8 mouse cellular contexts compared by ENCODE assay signal in the genomic region with DNA sequence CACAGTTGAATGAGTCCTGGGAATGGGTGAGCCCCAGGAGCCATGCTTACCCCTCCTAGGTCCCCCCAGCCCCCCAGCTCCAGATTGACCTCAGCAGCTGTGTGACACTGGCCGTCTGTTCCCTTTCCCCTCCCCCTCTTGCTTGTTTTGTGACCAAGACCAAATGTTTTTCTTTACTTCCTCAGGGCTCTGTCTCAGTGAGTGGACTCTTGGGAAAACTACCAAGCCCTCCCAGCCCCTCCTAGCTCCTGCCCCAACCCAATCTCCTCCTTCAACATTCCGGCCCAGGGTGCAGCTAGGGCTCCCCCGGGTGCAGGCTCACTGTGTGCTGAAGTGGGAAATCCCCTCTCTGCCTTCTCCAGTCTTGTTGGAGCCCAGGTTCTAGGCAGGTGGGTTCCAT. TPM values are rescaled to one million over a fixed set of nuclear protein-coding genes. Genes with fewer than 3 reads are reported as not detected.
A peak's percentile ranks its signal among the peaks of the same experiment; 100 is the strongest.
DNase-seq lines count a peak whose midpoint lies in the region; ATAC-seq lines count a peak whose summit lies in the region.

No protein-coding gene starts in this region.

- H3K9ac ChIP-seq in hindbrain, embryonic 14.5 days = peak overlapping the region; percentile 85
- peak overlapping the region; percentile 91 for H3K9ac ChIP-seq in liver, embryonic 13.5 days
- H3K9ac ChIP-seq in neural tube, embryonic 15.5 days (replicated peaks) = peak overlapping the region; percentile 89

- H3K4me1 ChIP-seq in forebrain, embryonic 10.5 days = peaks cover 58% of the 10 kb centered on the region
- peaks cover 37% of the 10 kb centered on the region for H3K4me1 ChIP-seq in hindbrain, embryonic 14.5 days (replicated peaks; ENCODE audit: control insufficient read depth, insufficient read depth, low read length)
- peaks cover 51% of the 10 kb centered on the region for H3K4me1 ChIP-seq in liver, embryonic 13.5 days (replicated peaks)
- peaks cover 43% of the 10 kb centered on the region for H3K4me1 ChIP-seq in neural tube, embryonic 15.5 days

- DNase-seq in spleen, adult 18-20 months = peak; percentile 33 to 39
- no peak for DNase-seq in spleen, postnatal 4 days (ENCODE audit: low spot score in 2 of 2)
- no peak for DNase-seq in forebrain, embryonic 10.5 days (ENCODE audit: extremely low spot score, low spot score)
- no peak for DNase-seq in hindbrain, embryonic 14.5 days (ENCODE audit: low spot score)
- no peak for DNase-seq in liver, embryonic 13.5 days
- DNase-seq in right cerebral cortex, postnatal 14 days = no peak
- no peak for DNase-seq in right cerebral cortex, adult 2 months (ENCODE audit: low spot score in 2 of 2)

- 57% methylated on average over 3 of the region's 3 CpGs for WGBS in forebrain, embryonic 10.5 days
- 38% methylated on average over 3 of the region's 3 CpGs for whole genome bisulfite sequencing in hindbrain, embryonic 14.5 days
- WGBS in liver, embryonic 13.5 days (ENCODE audit: insufficient replicate concordance) = 17% methylated on average over 3 of the region's 3 CpGs
- 33% methylated on average over 3 of the region's 3 CpGs for WGBS in neural tube, embryonic 15.5 days

- no peaks in the 10 kb centered on the region for H3K27me3 ChIP-seq in forebrain, embryonic 10.5 days (ENCODE audit: poor library complexity, severe bottlenecking)
- no peaks in the 10 kb centered on the region for H3K27me3 ChIP-seq in hindbrain, embryonic 14.5 days (ENCODE audit: control insufficient read depth, insufficient read depth, low read length)
- no peaks in the 10 kb centered on the region for H3K27me3 ChIP-seq in liver, embryonic 13.5 days
- no peaks in the 10 kb centered on the region for H3K27me3 ChIP-seq in neural tube, embryonic 15.5 days (replicated peaks)

- H3K36me3 ChIP-seq in forebrain, embryonic 10.5 days (replicated peaks) = peaks cover 49% of the 10 kb centered on the region
- peaks cover 18% of the 10 kb centered on the region for H3K36me3 ChIP-seq in hindbrain, embryonic 14.5 days (replicated peaks; ENCODE audit: control insufficient read depth, insufficient read depth)
- peaks cover 30% of the 10 kb centered on the region for H3K36me3 ChIP-seq in liver, embryonic 13.5 days
- H3K36me3 ChIP-seq in neural tube, embryonic 15.5 days = peaks cover 17% of the 10 kb centered on the region

- peak overlapping the region; percentile 63 for H3K4me2 ChIP-seq in hindbrain, embryonic 14.5 days (replicated peaks)
- H3K4me2 ChIP-seq in liver, embryonic 13.5 days = peak overlapping the region; percentile 97
- H3K4me2 ChIP-seq in neural tube, embryonic 15.5 days = peak overlapping the region; percentile 96

- H3K27ac ChIP-seq in forebrain, embryonic 10.5 days = peak overlapping the region; percentile 93
- H3K27ac ChIP-seq in hindbrain, embryonic 14.5 days = peak overlapping the region; percentile 56
- H3K27ac ChIP-seq in liver, embryonic 13.5 days = peak overlapping the region; percentile 97
- peak overlapping the region; percentile 60; the same call in 1 of the 2 replicates for H3K27ac ChIP-seq in neural tube, embryonic 15.5 days (replicated peaks)

- peak overlapping the region; percentile 72 for H3K4me3 ChIP-seq in forebrain, embryonic 10.5 days
- H3K4me3 ChIP-seq in hindbrain, embryonic 14.5 days (replicated peaks; ENCODE audit: low read length) = peak overlapping the region; percentile 80
- H3K4me3 ChIP-seq in liver, embryonic 13.5 days (replicated peaks) = peak overlapping the region; percentile 93
- H3K4me3 ChIP-seq in neural tube, embryonic 15.5 days (replicated peaks) = peak overlapping the region; percentile 99

- no peak for ATAC-seq in hindbrain, embryonic 14.5 days (ENCODE audit: low FRiP score)
- ATAC-seq in liver, embryonic 13.5 days (ENCODE audit: low read depth) = no peak
- ATAC-seq in neural tube, embryonic 15.5 days (ENCODE audit: low FRiP score) = no peak

- H3K9me3 ChIP-seq in forebrain, embryonic 10.5 days = no peaks in the 10 kb centered on the region
- no peaks in the 10 kb centered on the region for H3K9me3 ChIP-seq in hindbrain, embryonic 14.5 days (ENCODE audit: control insufficient read depth, low read length)
- H3K9me3 ChIP-seq in liver, embryonic 13.5 days (replicated peaks) = no peaks in the 10 kb centered on the region
- H3K9me3 ChIP-seq in neural tube, embryonic 15.5 days (replicated peaks) = no peaks in the 10 kb centered on the region

RNA-seq across cellular contexts. Expression of a gene that starts 1.6 kb away (rescaled TPM):
- 11.7 and 14.0 TPM in 2 replicates for polyA plus RNA-seq in forebrain, embryonic 10.5 days (2016; fragmentation: Nextera tagmentation; extraction: Ambion mirVana)
- 5.3 and 6.5 TPM in 2 replicates for polyA plus RNA-seq in hindbrain, embryonic 14.5 days (2014; fragmentation: Nextera tagmentation; extraction: Ambion mirVana)
- polyA plus RNA-seq in liver, embryonic 13.5 days (2015; fragmentation: Nextera tagmentation; extraction: Ambion mirVana) = 3.4 and 4.1 TPM in 2 replicates
- 7.9 and 9.0 TPM in 2 replicates for polyA plus RNA-seq in neural tube, embryonic 15.5 days (2015; fragmentation: Nextera tagmentation; extraction: Ambion mirVana)

RNA-seq across cellular contexts. Expression of a gene that starts 1.7 kb away (rescaled TPM):
- polyA plus RNA-seq in forebrain, embryonic 10.5 days (2016; fragmentation: Nextera tagmentation; extraction: Ambion mirVana) = 29.0 and 33.4 TPM in 2 replicates
- polyA plus RNA-seq in hindbrain, embryonic 14.5 days (2014; fragmentation: Nextera tagmentation; extraction: Ambion mirVana) = 19.0 and 23.4 TPM in 2 replicates
- 24.8 and 32.0 TPM in 2 replicates for polyA plus RNA-seq in liver, embryonic 13.5 days (2015; fragmentation: Nextera tagmentation; extraction: Ambion mirVana)
- polyA plus RNA-seq in neural tube, embryonic 15.5 days (2015; fragmentation: Nextera tagmentation; extraction: Ambion mirVana) = 16.0 and 27.4 TPM in 2 replicates

RNA-seq across cellular contexts. Expression of a gene that starts 1.8 kb away (rescaled TPM):
- polyA plus RNA-seq in forebrain, embryonic 10.5 days (2016; fragmentation: Nextera tagmentation; extraction: Ambion mirVana) = 0.09 and 0.26 TPM in 2 replicates
- polyA plus RNA-seq in hindbrain, embryonic 14.5 days (2014; fragmentation: Nextera tagmentation; extraction: Ambion mirVana) = 0.12 TPM in 1 of 2 replicates, not detected in the other
- polyA plus RNA-seq in liver, embryonic 13.5 days (2015; fragmentation: Nextera tagmentation; extraction: Ambion mirVana) = 0.08 TPM in 1 of 2 replicates, not detected in the other
- polyA plus RNA-seq in neural tube, embryonic 15.5 days (2015; fragmentation: Nextera tagmentation; extraction: Ambion mirVana) = 0.09 and 0.17 TPM in 2 replicates

RNA-seq across cellular contexts. Expression of a gene that starts 10.5 kb away (rescaled TPM):
- polyA plus RNA-seq in forebrain, embryonic 10.5 days (2016; fragmentation: Nextera tagmentation; extraction: Ambion mirVana) = 7.3 and 9.8 TPM in 2 replicates
- 4.9 and 5.8 TPM in 2 replicates for polyA plus RNA-seq in hindbrain, embryonic 14.5 days (2014; fragmentation: Nextera tagmentation; extraction: Ambion mirVana)
- polyA plus RNA-seq in liver, embryonic 13.5 days (2015; fragmentation: Nextera tagmentation; extraction: Ambion mirVana) = 2.8 and 3.4 TPM in 2 replicates
- polyA plus RNA-seq in neural tube, embryonic 15.5 days (2015; fragmentation: Nextera tagmentation; extraction: Ambion mirVana) = 5.4 TPM in 2 replicates

RNA-seq across cellular contexts. Expression of a gene that starts 14.9 kb away (rescaled TPM):
- polyA plus RNA-seq in forebrain, embryonic 10.5 days (2016; fragmentation: Nextera tagmentation; extraction: Ambion mirVana) = 0.31 and 0.42 TPM in 2 replicates
- 0.15 TPM in 1 of 2 replicates, not detected in the other for polyA plus RNA-seq in hindbrain, embryonic 14.5 days (2014; fragmentation: Nextera tagmentation; extraction: Ambion mirVana)
- polyA plus RNA-seq in liver, embryonic 13.5 days (2015; fragmentation: Nextera tagmentation; extraction: Ambion mirVana) = 0.13 TPM in 1 of 2 replicates, not detected in the other
- 0.12 and 0.37 TPM in 2 replicates for polyA plus RNA-seq in neural tube, embryonic 15.5 days (2015; fragmentation: Nextera tagmentation; extraction: Ambion mirVana)

Comparison
In these comparisons a context has a peak if more than half of its experiments do, and no peak if none do; other contexts are left out.
1. DNase-seq: peak in spleen, adult 18-20 months (2 of 2); none in spleen, postnatal 4 days (0 of 2), forebrain, embryonic 10.5 days (single experiment), hindbrain, embryonic 14.5 days (single experiment), liver, embryonic 13.5 days (single experiment), right cerebral cortex, postnatal 14 days (single experiment) and right cerebral cortex, adult 2 months (0 of 2).
2. Peak in every context shown above with its lines, with median percentiles within 50 percentile points of each other: H3K27ac ChIP-seq, H3K4me3 ChIP-seq, H3K4me2 ChIP-seq and H3K9ac ChIP-seq.